Mouse (Mus musculus) liver (tissue): Measurements from ENCODE around the gene Rere.
A peak's percentile ranks its signal among the peaks of the same experiment; 100 is the strongest.
"Not testable (repeated sequence)": the region's sequence is repeated elsewhere in the genome, so short reads cannot be mapped to it uniquely, and the experiment has no call there.

Source experiments
- DNase-seq: peaks from one replicate; pipeline ENCODE4 v3.0.0-alpha.2; 2020; ENCODE audit warnings: mixed read lengths

Gene Rere

DNA sequence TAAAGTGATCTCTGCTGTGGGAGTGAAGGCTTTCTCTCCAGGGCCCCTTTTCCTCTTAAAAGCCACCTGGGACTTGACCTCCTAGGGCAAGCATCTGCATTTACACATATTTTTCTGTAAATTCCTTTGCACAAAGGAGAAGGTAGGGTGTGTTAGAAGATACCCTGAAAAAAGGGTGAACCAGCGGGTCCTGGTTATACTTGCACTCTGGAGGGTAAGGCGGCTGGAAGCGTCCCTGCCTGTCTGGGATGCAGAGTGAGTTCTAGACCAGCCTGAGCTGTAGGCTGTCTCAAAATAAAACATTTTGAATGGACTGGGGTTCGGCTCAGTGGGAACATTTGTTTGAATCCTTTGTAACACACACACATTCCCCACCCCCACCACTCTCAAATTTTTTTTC, 310.2 kb downstream of the Rere start:
- DNase-seq: no peak

DNA sequence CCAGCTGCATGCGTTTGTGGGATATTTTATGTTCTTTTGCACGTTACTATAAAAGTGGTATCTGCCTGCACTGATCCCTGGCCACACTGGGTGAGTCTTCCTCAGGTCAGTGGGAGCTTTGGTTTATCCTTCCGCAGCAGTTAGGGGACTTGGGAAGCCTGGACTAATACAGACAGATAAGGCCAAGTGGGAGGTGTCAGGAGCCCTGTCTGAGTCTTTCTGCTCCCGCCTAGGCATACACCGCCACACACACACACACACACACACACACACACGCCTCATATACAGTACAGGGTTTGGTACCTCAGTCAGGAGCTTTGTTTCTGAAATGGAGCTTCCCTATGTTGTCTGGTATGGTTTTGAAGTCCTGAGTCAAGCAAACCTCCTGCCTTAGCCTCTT, 310.6 kb downstream of the Rere start:
- peak; percentile 70 for DNase-seq

DNA sequence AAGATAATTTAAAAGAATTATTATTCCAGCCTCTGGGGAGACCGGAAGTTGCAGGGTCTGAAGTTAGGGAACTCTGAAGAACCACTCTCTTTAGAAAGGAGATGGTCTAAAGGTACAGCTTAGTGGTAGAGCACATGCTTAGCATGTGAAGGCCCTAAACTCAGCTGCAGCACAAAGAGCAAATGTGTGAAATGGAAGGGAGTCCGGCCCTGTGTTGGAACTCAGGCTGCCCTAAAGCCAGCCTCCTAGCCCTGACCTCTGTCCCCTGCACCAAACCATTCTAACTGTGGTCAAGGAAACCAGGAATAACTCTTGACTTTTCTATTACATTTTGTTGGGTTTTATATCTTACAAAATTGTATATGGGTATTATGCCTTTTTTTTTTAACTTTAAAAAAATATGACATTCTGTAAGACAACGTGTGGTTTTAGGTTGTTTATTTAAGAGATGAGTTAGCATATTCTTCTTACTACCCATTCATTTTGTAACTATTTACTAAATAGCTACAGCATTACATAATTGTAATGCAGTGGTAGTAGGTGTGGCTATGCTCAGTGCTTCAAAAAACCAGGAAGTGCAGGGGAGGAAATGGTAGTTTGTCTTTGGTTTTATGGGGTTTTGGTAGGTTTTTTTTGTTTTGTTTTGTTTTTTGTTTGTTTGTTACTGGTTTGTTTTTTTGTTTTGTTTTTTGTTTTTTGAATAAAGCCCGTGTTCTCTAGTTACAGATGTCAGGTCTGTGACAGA, 312.2 kb downstream of the Rere start:
- DNase-seq: no peak

DNA sequence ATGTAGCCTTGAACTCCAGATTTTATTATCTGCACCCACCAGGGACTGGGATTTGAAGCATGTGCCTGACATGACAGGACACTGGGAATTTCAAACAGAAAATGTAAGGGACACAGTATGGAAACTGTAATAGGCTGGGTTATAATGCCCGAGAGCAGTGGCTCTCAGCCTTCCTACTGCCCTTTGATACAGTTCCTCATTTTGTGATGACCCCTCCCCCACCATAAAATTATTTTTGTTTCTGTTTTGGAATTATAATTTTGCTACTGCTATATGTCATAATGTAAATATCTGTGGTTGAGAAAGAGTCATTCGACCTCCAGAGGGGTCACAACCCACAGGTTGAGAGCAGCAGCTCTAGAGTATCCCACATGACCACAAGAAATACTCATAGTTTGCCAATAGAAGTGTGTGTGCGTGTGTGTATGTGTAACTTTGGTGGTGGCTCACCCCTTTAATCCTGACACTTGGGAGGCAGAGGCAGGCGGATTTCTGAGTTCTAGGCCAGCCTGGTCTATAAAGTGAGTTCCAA, 312.9 kb downstream of the Rere start:
- no peak for DNase-seq

DNA sequence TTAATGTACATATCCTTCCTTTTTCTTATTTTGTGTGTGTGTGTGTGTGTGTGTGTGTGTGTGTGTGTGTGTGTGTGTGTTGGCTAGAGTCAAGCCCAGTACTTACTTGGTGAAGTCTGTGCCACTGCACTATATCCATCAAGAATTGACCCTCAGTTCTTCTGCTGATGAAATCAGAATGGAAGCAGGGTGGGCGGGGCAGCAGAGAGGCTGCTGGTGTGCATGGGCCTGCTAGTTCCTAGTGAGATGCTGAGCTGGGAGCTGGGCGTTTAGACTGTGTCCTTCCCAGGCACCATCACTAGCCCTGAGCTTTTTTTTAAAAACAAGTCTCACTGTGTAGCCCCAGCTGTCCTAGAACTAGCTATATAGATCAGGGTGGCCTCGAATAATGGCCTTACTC, 313.6 kb downstream of the Rere start:
- DNase-seq: peak; percentile 39

DNA sequence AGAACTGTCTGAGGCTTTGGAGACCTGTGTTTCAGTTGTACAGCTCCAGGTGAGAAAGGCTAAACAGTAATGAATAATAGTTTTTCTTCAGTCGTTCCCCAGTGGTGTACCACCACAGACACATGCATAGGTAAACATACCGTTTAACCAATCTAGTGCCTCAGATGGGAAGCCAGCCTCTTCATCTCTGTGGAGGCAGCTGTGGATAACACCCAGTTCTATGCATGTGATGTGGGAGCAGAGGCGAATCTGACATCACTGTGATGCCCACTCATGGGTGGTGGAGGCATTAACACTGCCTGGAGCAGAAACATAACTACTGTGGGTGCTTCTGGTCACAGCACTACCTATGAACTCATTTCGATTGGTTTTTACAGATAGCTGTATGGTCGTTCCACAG, 314.5 kb downstream of the Rere start:
- no peak for DNase-seq

DNA sequence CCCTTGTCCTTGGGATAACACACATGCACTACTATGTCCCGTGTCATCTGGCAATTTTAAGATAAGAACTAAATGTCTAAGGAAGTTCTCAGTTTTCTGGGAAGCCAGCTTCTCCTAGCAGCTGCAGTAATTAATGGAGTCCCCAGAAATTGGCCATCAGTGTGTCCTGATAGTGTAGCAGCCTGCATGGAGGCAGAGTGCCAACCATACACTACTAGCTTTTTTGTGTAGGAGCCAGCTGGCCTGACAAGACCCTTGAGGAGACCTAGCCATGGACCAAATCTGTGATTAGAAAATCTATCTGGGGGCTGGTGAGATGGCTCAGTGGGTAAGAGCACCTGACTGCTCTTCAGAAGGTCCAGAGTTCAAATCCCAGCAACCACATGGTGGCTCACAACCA, 317.2 kb downstream of the Rere start:
- DNase-seq: no peak

DNA sequence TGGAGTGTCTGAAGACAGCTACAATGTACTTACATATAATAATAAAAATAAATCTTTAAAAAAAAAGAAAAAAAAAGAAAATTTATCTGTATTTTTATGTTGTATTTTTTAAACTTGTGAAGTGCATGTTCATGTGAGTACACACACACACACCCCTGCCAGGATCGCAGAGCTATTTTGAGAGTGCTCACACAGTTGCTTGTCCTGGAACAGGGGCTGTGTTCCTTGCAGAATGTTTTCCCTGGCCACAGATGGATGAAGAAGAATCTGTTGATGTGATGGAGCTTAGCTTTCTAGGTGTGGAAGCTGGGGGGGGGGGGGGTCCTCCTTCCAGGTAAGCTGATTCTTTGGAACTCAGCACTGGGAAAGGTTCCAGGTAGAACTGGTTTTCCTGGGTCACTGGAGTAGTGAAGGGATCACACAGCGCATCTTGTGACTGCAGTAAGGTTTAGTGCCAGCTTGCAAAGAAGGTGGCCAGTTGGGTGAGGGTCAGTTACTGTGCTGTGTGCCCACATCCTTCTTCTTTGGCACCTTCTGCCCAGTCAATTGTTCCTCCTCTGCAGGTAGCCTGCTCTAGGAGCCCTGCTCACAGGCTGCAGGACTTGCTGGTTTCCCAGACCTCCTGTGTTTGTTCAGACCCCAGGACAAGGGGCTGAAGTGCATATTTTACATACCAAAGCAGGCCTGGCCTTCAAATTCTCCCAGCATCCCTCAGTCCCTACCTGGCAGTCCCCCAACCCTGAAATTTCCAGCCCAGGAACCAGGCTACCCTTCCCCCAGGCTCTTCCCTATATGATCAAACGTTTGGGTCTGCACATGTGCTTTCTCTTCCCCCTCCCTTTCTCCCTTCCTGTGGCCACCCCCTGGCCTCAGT, 317.9 kb downstream of the Rere start:
- DNase-seq: no peak

DNA sequence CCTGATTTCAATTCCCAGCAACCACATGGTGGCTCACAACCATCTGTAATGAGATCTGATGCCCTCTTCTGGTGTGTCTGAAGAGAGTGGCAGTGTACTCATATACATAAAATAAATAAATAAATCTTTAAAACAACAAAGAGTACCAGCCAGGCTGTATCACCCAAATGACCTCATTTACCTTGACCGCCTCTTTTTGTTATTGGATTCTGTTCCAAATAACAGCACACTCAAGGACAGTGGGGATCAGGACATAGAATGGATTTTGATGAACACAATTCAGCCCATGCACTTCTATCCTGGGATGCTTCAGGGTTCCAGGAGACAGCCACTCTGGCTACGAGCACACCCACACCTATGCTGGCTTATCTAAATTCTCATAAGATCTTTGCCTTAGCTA, 319.1 kb downstream of the Rere start:
- not testable (repeated sequence) for DNase-seq

DNA sequence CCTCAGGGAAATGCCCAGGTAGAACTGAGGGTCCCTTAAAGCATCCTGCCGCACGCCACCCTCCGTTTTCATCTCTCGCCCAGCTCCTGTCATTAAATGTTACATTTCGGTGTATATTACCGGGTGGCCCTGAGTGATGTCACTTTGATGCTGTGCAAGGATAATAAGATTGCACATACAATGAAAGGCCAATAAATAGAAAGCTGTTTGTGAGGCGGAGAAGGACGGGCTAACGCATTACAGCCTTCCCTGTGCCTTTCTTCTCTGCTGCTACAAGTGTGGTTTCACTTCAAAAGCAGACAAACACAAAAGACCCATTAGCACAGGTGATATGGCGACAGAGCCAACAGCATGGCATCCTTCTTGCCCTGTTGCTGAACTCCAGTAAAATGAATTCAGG, 320.0 kb downstream of the Rere start:
- no peak for DNase-seq

DNA sequence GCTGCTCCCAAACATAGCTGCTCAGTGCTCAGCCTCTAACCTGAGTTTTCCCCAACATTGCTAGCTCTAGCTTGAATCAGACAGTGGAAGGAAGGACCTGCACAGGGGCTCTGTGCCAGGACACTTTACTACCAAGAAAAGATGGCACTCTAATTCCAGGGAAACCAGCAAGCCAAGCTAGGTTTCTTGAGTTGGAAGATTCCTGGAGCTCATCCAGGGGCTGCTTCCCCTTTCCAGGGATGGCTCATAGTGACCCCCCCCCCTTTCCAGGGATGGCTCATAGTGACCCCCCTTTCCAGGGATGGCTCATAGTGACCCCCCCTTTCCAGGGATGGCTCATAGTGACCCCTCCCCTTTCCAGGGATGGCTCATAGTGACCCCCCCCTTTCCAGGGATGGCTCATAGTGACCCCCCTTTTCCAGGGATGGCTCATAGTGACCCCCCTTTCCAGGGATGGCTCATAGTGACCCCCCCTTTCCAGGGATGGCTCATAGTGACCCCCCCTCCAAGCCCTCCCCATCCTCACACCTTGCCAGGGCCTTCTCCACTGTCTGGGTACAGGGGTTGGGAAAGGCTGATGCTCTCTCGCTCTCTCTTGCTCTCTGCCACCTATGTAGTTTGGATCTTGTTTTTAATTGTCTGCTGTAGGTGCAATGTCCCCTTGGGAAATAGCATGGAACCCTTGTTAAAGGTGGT, 322.1 kb downstream of the Rere start:
- DNase-seq: no peak

DNA sequence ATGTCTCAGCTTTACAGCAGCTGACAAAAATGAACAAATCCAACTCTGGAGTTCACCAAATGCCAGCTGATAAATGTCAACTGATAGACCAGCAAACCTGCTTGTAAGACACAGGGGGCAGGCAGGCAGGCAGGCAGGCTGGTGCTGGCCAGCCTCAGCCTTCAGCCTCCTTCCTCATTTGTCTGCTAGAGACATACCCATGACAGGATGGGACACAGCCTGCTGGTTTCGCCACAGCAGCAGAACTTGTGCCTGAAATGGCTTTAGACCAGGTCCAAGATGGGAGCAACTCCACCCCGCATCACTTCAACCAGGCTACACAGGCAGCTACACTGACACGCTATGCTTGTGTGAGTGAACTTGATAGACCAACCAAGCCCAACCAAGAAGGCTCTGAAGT, 324.4 kb downstream of the Rere start:
- DNase-seq: no peak

DNA sequence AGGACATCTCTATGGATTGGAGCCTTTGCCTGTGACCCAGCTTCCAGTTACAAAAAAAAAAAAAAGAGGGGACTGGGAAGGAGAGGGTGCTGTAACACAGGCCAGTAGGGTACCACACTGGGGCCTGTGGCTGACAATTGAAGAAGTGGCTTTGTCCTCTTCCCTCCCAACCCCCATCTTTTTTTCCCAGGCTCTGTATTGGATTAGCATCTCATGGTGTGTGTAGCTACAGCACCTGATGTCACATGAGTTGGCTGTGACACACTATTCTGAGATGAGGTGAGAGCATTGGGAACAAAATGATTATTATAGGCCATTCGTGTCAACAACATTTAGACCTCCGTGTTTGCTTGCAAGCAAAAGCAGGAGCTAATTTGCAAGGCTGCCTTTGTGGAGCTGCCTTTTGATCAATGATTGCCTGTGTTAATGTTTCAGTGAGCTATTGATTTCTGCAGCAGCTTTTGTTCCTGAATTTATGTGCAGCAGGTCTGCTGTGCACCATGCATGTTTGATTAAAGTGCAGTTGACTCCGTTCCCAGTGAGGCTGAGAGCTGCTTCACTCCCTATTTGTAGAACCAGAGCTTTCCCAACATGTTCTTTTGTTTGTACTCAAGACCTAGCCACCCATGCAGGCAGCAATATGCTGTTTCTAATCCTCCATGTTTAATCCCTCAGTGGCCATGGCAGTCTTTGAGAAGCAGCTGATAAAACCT, 325.2 kb downstream of the Rere start:
- DNase-seq: no peak

DNA sequence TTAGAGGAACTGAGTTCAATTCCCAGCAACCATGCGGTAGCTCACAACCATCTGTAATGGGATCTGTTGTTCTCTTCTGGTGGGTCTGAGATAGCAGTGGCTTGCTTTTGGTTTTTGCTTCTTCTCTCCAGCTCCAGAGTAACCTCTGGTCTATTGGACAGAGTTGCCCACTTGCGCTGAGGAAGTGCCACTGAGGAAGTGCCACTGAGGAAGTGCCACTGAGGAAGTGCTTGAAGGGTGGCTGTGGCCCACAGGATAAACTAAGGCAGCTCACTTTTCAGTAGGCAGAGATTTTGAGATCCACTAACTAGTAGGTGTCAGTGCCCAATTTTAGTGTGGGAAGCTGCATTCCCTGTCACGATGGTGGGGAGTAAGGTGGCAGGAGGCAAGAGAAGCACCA, 327.2 kb downstream of the Rere start:
- DNase-seq: no peak

DNA sequence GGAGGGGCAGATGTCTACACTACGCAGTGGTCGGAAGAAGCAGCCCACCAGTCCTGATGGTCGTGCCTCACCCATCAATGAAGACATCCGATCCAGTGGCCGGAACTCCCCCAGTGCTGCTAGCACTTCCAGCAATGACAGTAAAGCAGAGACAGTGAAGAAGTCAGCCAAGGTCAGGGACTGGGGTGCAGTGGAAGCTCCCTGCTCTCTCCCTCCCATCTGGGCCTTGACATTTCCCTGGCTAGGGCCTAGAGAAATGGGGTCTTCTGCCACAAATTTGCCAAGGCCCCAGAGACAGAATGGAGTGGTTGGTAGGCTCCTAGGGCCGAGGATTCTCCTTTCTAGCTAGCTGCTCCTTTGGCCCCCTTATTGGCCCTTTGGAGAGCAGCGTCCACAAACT, 332.3 kb downstream of the Rere start:
- DNase-seq: no peak

DNA sequence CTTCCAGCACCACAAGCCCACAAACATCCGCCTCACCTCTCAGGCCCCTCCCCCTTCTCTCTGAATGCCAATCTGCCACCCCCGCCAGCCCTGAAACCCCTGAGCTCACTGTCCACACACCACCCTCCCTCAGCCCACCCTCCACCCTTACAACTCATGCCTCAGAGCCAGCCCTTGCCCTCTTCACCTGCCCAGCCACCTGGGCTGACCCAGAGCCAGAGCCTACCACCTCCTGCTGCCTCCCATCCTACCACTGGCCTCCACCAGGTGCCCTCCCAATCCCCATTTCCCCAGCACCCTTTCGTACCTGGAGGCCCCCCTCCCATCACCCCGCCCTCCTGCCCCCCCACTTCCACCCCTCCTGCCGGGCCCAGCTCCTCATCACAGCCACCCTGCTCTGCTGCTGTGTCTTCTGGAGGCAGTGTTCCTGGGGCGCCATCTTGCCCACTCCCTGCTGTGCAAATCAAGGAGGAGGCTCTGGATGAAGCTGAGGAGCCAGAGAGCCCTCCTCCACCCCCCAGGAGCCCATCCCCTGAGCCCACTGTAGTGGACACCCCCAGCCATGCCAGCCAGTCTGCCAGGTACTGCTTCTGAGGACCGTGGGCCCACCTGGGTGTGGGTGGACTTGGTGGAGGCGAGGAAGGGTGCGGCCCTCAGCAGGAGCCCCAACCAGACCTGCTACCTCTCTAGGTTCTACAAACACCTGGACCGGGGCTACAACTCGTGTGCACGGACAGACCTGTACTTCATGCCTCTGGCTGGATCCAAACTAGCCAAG, 334.0 kb downstream of the Rere start:
- no peak for DNase-seq

DNA sequence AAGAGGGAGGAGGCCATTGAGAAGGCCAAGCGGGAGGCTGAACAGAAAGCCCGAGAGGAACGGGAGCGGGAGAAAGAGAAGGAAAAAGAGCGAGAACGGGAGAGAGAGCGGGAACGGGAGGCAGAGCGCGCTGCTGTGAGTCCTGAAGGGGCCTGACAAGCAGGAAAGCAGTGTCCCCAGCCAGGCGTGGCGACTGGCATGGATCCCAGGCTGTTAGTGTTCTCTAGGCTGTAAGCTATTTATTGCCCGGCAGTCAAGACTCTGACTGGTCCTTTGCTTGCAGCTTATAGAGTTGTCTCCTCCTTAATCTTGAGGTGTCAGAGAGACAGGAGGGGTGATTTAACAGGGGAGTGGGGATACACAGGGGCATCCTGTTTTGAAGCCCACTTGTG, 334.6 kb downstream of the Rere start:
- DNase-seq: no peak

DNA sequence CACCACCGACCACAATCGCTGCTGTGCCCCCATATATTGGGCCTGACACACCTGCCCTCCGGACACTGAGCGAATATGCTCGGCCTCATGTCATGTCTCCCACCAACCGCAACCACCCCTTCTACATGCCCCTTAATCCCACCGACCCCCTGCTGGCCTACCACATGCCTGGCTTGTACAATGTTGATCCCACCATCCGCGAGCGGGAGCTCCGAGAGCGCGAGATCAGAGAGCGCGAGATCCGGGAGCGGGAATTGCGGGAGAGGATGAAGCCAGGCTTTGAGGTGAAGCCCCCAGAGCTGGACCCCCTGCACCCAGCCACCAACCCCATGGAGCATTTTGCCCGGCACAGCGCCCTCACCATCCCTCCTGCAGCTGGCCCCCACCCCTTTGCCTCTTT, 335.4 kb downstream of the Rere start:
- DNase-seq: no peak

DNA sequence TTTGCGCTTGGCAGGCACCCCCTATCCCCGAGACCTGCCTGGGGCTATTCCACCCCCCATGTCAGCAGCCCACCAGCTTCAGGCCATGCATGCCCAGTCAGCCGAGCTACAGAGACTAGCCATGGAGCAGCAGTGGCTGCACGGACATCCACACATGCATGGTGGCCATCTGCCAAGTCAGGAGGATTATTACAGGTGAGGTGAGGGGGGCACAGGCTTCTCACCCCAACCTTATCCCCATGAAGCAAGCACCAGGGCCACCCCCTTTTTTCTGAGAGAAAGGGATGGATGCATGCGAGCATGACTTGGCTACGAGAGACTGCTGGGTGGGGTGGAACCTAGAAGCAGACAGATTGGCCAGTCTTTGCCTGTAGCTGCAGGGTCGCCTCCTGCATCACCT, 337.6 kb downstream of the Rere start:
- DNase-seq: no peak

DNA sequence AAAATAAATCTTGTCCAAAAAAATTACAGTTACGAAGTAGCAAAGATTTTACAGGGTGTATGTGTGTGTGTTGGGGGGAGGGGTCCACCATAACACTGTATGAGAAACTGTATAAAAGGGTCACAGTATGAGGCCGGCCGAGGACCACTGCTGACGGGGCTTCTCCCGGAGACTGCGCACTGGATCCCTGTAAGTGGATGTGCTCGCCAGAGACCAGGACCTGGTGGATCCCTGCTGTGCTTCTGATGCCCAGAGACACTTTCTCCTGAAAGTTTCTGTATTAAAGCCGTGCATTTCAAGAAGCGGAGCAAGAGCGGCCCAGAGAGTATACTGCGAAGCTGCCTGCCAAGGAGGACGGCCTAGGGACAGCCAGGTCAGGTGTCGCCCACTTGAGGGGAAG, 341.2 kb downstream of the Rere start:
- DNase-seq: no peak

DNA sequence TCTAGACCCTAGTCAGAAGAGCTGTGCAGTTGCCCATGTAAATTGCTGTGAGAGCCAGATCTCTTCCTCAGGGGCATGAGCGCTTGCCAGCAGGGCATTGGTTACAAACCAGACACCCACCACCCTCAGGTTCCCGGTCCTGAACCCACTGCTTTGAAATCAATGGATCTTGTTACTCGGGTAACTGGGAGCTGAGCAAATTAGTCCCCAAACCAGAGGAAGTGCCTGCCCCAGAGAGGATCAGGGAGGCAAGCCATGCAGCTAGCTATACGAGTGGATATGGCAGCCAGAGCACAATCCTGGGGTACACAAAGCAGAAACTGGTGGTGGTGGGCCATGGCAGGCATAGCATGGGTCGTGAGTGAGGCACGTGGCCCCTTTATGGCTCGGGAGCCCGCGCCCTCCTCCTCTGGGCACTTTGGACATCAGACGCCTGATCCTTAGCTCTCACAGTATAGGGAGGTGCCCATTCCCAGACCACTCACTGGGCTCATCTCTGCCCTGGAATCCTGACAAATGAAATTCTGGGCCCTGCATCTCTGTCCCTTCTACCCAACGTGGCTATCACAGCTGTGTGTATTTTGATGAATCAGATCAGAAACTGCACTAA, 342.9 kb downstream of the Rere start:
- DNase-seq: no peak

DNA sequence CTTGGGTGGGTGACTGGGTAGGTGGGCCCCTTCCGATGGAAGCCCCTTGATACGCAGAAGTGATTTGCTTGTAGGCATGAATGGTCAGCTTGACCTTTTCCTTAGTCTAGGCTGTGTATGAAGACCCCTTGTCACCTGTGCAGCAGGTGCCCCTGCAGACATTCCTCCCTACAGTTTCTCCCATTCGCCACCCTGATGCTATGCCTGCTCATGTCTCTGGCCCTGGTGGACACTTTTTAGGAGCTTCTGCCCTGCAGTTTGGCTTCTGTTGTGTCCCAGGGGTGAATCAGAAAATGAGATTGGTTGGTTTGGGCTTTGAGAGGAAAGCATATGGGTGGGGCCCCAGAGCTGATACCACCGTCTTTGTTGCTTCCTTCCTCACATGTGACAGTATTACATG, 343.5 kb downstream of the Rere start:
- DNase-seq: no peak
